Mouse (Mus musculus) adrenal gland, adult 18-20 months (tissue): ENCODE results near the gene Gm17409. TPM values are rescaled to one million over a fixed set of nuclear protein-coding genes. Genes with fewer than 3 reads are reported as not detected.
A peak's percentile ranks its signal among the peaks of the same experiment; 100 is the strongest.

Source experiments
- DNase-seq, 2 experiments: peaks; one replicate each; pipeline ENCODE4 v3.0.0; 2021 to 2022; ENCODE audit warnings: low spot score in 2 of 2
- total RNA-seq, 2 experiments: library from RNA; stranded (reverse); gene quantifications; 1 replicate in 1 of 2; 2 replicates in 1 of 2; pipeline ENCODE4 v1.2.3; 2021

The Gm17409 gene
- total RNA-seq, 2 experiments from 2014 or later = not detected

DNA sequence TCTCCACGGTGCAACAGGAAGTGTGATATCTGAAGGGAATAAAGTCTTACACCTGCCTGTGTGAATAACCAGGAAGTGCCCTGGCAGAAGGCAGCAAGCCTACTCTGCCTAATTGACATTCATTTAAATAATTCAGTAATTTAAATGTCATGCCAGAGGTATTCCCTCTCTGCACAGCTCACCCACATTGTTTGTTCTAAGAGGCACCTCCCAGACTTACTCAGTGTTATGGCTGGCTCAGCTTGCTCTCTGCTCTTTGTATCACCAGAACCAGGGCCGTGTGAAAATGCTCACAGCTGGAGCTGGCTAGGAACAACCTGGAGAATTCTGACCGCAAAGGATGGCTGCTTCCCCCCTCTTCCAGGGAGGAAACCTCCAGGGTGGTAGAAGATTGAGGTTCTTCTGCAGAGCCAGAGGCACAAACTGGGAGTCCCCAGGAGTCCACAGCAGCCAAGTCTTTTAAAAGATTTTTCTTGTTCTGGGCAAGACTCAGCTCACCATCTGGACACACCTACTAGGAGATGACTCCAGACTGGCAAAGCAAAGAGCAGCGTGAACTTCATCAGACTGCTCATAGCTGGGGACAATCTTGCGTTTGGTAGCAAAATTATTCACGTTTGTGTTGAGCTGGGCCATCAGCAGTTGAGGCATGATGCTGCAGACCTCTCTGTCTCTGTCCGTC, 14.5 kb downstream of the Gm17409 start:
- no peak for DNase-seq

GRCm38 (mm10) chr2:58485152-58485551, 15.2 kb downstream of the Gm17409 start:
- DNase-seq = no peak

- no peak for DNase-seq
These were observed 15.8 kb downstream of the Gm17409 start for GRCm38 (mm10) chr2:58485683-58486082.

- no peak for DNase-seq
These were observed 16.7 kb downstream of the Gm17409 start for GRCm38 (mm10) chr2:58486441-58487278.

DNA sequence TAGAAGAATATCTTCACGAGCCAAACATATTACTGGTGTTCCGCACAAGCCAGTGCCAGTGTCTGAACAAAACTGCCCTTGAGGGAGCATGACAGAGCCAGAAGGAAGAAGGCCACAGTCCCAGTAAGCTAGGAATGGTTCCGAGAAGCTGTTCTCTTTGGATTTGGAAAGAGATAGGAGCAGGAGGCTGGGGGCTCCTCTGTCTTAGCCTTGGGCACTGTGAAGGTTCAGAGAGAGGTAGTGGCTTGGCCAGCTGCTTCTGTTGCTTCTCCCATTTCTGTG, 17.3 kb downstream of the Gm17409 start:
- DNase-seq = no peak

- DNase-seq = no peak
These were observed 18.5 kb downstream of the Gm17409 start for GRCm38 (mm10) chr2:58488404-58488803.

DNA sequence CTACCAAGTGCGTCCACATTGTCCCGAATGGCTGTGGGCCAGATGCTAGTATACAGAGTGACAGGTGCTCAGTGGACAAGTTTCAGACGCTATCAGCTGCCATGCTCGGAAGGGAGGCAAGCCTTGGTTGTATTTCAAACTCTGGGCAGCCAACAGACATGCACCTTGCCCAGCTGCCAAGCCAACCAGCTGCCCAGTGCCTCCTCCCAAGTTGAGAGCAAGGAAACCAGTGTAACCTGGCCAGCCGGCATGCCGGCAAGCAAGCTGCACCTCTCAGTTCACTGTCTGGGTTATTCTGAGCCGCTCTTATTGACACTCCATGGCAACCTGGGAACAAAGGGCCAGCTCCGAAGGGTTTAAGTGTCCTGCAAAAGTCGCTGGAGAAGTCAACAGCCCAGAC, 19.4 kb downstream of the Gm17409 start:
- no peak for DNase-seq

DNA sequence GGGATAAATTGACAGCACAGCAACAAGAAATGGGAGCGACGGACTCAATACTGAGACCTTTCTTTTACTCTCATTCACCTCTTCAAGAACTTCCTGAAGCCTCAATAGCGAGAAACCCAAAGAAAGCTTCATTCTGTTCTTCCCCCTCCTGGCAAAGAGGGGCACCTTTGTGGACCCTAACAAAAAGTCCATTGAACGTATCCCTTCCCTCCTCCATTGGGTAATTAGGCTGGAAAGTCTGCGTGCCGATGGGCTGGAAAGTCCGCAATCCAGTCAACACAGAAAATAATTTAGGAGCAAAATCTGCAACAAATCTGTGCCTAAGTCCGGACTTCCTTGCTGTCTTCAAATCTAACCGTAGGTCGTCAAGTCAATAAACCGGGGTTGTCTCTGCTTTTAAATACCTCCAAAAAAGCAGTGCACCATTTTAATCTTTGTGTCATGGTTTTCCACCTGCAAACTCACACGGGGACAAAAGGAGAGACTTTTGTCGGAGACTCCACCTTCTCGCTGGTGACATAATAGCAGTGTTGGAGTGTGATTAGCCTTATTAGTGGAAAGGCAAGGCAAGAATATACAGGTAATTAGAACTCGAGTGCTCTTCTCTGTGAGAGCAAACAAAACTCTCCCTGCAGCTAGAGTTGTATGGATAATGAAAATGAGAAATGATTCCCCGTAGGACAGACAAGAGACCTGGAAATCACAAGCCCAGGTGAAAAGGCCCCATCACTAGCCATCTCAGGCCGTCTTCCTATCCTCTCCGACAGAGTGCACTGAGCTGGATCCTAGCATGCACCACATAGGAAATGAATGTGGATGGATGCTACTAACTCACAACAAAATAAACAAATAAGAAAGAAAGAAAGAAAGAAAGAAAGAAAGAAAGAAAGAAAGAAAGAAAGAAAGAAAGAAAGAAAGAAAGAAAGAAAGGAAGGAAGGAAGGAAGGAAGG, 24.0 kb downstream of the Gm17409 start:
- no peak for DNase-seq

- no peak for DNase-seq
These were observed 25.4 kb downstream of the Gm17409 start for GRCm38 (mm10) chr2:58495271-58495670.

GRCm38 (mm10) chr2:58496647-58497410, 26.9 kb downstream of the Gm17409 start:
- DNase-seq = no peak

- DNase-seq = no peak
These were observed 35.6 kb downstream of the Gm17409 start for GRCm38 (mm10) chr2:58505306-58506090.

DNA sequence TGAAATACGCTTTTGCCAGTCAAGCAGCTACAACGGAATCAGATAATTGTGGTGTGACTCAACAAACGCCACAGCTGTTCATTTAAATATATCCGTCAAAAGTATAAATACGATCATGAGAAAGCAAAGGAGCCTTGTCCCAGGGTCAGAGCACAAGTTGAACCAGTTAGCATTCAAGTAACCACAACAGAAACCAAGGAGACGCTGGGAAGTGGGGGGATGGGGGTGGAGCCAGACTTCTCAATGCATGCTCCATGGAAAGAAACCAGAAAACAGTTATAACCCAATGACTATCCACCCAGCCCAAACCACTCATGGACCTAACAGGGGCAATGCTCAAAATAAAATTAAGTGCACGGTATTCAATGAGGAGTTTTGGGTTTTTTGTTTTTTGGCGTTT, 40.3 kb downstream of the Gm17409 start:
- no peak for DNase-seq

DNA sequence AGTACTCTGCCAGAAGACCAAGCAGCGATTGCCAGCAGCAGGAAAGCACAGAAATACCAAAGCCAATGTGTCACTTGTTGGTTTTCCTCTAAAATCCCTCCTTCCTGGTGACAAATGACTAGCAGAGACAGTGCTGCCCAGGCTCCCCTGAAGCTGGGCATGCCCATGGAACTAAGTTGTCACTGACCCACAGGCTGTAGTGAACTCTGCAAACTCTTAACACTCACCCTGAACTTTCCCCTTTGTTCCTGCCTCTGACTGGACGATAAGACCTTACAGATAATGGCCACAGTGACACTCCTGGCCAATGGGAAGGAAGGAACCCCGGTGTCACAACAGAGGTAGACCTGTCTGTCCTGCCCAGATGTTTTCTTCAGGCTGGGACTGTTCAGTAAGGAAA, 43.3 kb downstream of the Gm17409 start:
- DNase-seq = peak in 1 of 2 experiments; percentile 16

DNA sequence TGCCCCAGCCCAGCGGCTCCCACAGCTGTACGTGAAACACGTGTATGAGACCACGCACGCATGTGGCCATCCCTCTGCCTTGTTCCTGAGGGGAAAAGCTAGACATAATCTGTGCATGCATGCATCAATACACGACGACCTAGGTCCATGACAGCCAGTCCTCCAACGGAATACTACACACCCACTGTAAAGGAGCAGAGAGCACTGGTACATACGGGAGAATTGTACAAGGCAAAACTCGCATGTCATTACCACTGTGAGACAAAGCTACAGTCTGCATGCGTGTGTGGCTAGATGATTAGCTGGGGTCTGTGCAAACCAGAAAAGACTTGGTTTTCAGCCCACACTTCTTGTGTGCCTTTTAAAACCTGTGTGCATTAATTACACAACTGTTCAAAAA, 44.6 kb downstream of the Gm17409 start:
- no peak for DNase-seq

- no peak for DNase-seq
These were observed 46.1 kb downstream of the Gm17409 start for GRCm38 (mm10) chr2:58516000-58516399.

- DNase-seq = no peak
These were observed 47.0 kb downstream of the Gm17409 start for GRCm38 (mm10) chr2:58516920-58517319.

GRCm38 (mm10) chr2:58518517-58518916, 48.6 kb downstream of the Gm17409 start:
- DNase-seq = no peak
